Mouse (Mus musculus) urinary bladder, postnatal 10 days (tissue): ENCODE results near the gene Dap.

ENCODE experiments used
- DNase-seq: peaks from one replicate; pipeline ENCODE4 v3.0.0; 2022; ENCODE audit warnings: low spot score

Dap gene

GRCm38 (mm10) chr15:31264827-31265226 is 40.7 kb downstream of the Dap start:
- peak; percentile 34 for DNase-seq

GRCm38 (mm10) chr15:31265404-31265803 is 41.3 kb downstream of the Dap start:
- no peak for DNase-seq

GRCm38 (mm10) chr15:31265845-31266244 is 41.7 kb downstream of the Dap start:
- DNase-seq: no peak

- DNase-seq: no peak
Measured at GRCm38 (mm10) chr15:31268148-31268547, 44.0 kb downstream of the Dap start.

- DNase-seq: no peak
Measured at GRCm38 (mm10) chr15:31269558-31269957, 45.4 kb downstream of the Dap start.

- no peak for DNase-seq
Measured at GRCm38 (mm10) chr15:31272695-31273094, 48.6 kb downstream of the Dap start.

- no peak for DNase-seq
Measured at GRCm38 (mm10) chr15:31273509-31273908, 49.4 kb downstream of the Dap start.

- DNase-seq: no peak
Measured at GRCm38 (mm10) chr15:31278090-31278489, 54.0 kb downstream of the Dap start.

GRCm38 (mm10) chr15:31279120-31279519 is 55.0 kb downstream of the Dap start:
- no peak for DNase-seq

GRCm38 (mm10) chr15:31279577-31280004 is 55.5 kb downstream of the Dap start:
- no peak for DNase-seq

- no peak for DNase-seq
Measured at GRCm38 (mm10) chr15:31280059-31280458, 55.9 kb downstream of the Dap start.

- DNase-seq: no peak
Measured at GRCm38 (mm10) chr15:31280683-31281082, 56.6 kb downstream of the Dap start.

GRCm38 (mm10) chr15:31281830-31282229 is 57.7 kb downstream of the Dap start:
- no peak for DNase-seq

- DNase-seq: no peak
Measured at GRCm38 (mm10) chr15:31282353-31282752, 58.2 kb downstream of the Dap start.

GRCm38 (mm10) chr15:31284142-31284541 is 60.0 kb downstream of the Dap start:
- no peak for DNase-seq

GRCm38 (mm10) chr15:31284922-31285631 is 61.0 kb downstream of the Dap start:
- DNase-seq: no peak

GRCm38 (mm10) chr15:31285695-31286094 is 61.6 kb downstream of the Dap start:
- no peak for DNase-seq

GRCm38 (mm10) chr15:31292627-31293026 is 68.5 kb downstream of the Dap start:
- no peak for DNase-seq

GRCm38 (mm10) chr15:31294311-31294710 is 70.2 kb downstream of the Dap start:
- no peak for DNase-seq

- DNase-seq: no peak
Measured at GRCm38 (mm10) chr15:31296882-31297776, 73.0 kb downstream of the Dap start.

GRCm38 (mm10) chr15:31297777-31298137 is 73.6 kb downstream of the Dap start:
- no peak for DNase-seq

- no peak for DNase-seq
Measured at GRCm38 (mm10) chr15:31299258-31299917, 75.3 kb downstream of the Dap start.
